Mouse (Mus musculus) myocyte (in vitro differentiated cells): ENCODE results near the gene Snx19. TPM values are rescaled to one million over a fixed set of nuclear protein-coding genes. Genes with fewer than 3 reads are reported as not detected.
A peak's percentile ranks its signal among the peaks of the same experiment; 100 is the strongest.

Source experiments
- H3K27me3 ChIP-seq: one replicate; pipeline ENCODE4 v1.6.1; 2011; ENCODE audit not compliant: control insufficient read depth, insufficient read depth, insufficient read length
- H3K36me3 ChIP-seq: one replicate; pipeline ENCODE4 v1.6.1; 2011; ENCODE audit not compliant: control insufficient read depth, insufficient read depth
- H3K4me2 ChIP-seq: one replicate; pipeline ENCODE4 v1.6.1; 2011; ENCODE audit warnings: low read depth, control low read depth
- H3K4me3 ChIP-seq: one replicate; pipeline ENCODE4 v1.5.1; 2011; ENCODE audit warnings: mild to moderate bottlenecking, control low read depth, moderate library complexity
- H3K79me2 ChIP-seq: one replicate; pipeline ENCODE4 v1.6.1; 2011; ENCODE audit not compliant: control insufficient read depth, insufficient read depth
- H3ac ChIP-seq: one replicate; pipeline ENCODE4 v1.6.1; 2011; ENCODE audit not compliant: control insufficient read depth, insufficient read length
- CEBPB ChIP-seq: IDR thresholded peaks from 2 replicates; pipeline ENCODE4 v1.6.1; 2011; ENCODE audit warnings: mild to moderate bottlenecking, moderate library complexity; ENCODE audit not compliant: poor library complexity, insufficient read depth, severe bottlenecking
- MAX ChIP-seq: IDR thresholded peaks from one replicate; pipeline ENCODE4 v1.6.1; 2011; ENCODE audit warnings: low read depth, mild to moderate bottlenecking, control low read depth
- MYOD1 ChIP-seq, 3 experiments: IDR thresholded peaks; one replicate each; pipeline ENCODE4 v1.6.1; 2011; ENCODE audit warnings: control low read depth in 2 of 3, low read depth in 2 of 3, mild to moderate bottlenecking in 2 of 3, moderate library complexity in 1 of 3; ENCODE audit not compliant: insufficient read length in 2 of 3, control insufficient read depth in 1 of 3
- MYOG ChIP-seq, 3 experiments: IDR thresholded peaks; one replicate each; pipeline ENCODE4 v1.6.1; 2011; ENCODE audit warnings: control low read depth in 2 of 3, low read depth in 2 of 3, mild to moderate bottlenecking in 2 of 3; ENCODE audit not compliant: insufficient read length in 2 of 3, control insufficient read depth in 1 of 3, insufficient read depth in 1 of 3
- TCF12 ChIP-seq: IDR thresholded peaks from one replicate; pipeline ENCODE4 v1.6.1; 2011; ENCODE audit warnings: mild to moderate bottlenecking, control low read depth; ENCODE audit not compliant: poor library complexity, insufficient read depth, severe bottlenecking
- TCF3 ChIP-seq: IDR thresholded peaks from one replicate; pipeline ENCODE4 v1.6.1; 2011; ENCODE audit warnings: low read depth, control low read depth; ENCODE audit not compliant: insufficient read length
- USF1 ChIP-seq: IDR thresholded peaks from one replicate; pipeline ENCODE4 v1.6.1; 2011; ENCODE audit warnings: low read depth, mild to moderate bottlenecking, control low read depth, moderate library complexity
- polyA plus RNA-seq: library from polyadenylated mRNA; unstranded; fragments of >200 nt; fragmentation: generic; extraction: Trizol; gene quantifications from one replicate; pipeline ENCODE4 v1.2.1, GENCODE M21; 2012; ENCODE audit warnings: missing spikeins

Snx19 gene
- polyA plus RNA-seq, 1 experiment = 19.4 TPM

DNA sequence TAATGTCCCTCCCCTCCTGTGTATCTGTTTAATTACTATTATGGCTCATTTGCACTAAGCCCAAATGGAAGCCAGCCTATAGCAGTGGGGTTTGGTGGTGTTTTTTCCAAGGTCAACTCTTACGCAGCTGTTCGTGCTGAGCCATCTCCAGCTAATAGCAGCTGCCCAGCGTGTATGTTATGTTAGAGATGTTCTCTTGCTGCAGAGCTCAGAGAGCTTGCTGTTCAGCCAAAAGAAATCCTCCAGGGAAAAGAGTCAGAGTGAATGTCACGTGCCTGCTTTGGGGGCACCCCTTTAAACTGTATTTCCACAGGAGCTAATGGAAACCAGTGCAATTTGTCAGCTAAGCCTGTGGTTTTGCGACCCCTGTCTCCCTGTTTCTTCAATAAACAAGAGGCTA, 82.1 kb downstream of the Snx19 start:
- H3K36me3 ChIP-seq = no peaks in the 10 kb centered on the region
- TF ChIP-seq TCF12 (no peak), MYOG (IDR thresholded peaks at IDR 0.05; ENCODE audit: control insufficient read depth in 1 of 3, insufficient read depth in 1 of 3, insufficient read length in 2 of 3, low read depth in 2 of 3) (peak in 1 of 3 experiments; percentile 11), USF1 (peak; percentile 14), MYOD1 (IDR thresholded peaks at IDR 0.05; ENCODE audit: control insufficient read depth in 1 of 3, insufficient read length in 2 of 3, low read depth in 2 of 3) (peak in 2 of 3 experiments; percentile 27 to 51)
- H3K27me3 ChIP-seq = no peaks in the 10 kb centered on the region
- no peak overlapping the region for H3ac ChIP-seq
- no peak overlapping the region for H3K4me2 ChIP-seq
- no peak overlapping the region for H3K4me3 ChIP-seq
- H3K79me2 ChIP-seq = no peaks in the 10 kb centered on the region

DNA sequence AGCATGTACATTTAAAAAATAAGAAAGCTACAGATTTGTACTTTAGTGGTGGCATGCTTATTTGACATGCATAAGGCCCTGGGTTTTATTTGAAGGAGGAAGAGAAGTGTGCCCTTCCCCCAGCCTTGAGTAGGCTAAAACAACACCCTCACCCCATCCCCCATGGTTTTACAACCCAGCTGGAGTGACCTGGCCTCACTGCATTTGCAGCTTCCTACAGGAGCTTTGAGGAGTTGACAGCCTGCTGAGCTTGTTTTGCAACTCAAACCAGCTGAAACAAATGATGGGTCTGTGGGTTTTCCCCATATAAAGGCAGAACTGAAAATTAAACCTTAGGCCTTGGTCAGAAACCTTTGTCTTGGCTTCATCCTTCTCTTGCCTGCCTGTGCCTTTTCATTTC, 89.0 kb downstream of the Snx19 start:
- H3K4me2 ChIP-seq = no peak overlapping the region
- H3K79me2 ChIP-seq = no peaks in the 10 kb centered on the region
- H3K36me3 ChIP-seq = no peaks in the 10 kb centered on the region
- no peak overlapping the region for H3K4me3 ChIP-seq
- no peaks in the 10 kb centered on the region for H3K27me3 ChIP-seq
- no peak for TF ChIP-seq TCF3
- no peak for TF ChIP-seq MAX
- no peak for TF ChIP-seq CEBPB
- no peak overlapping the region for H3ac ChIP-seq
